Mouse (Mus musculus) cerebellum, adult 18-20 months (tissue): ENCODE data around the gene Acap2.

Experiments used
- DNase-seq, 2 experiments: peaks; one replicate each; pipeline ENCODE4 v3.0.0; 2021

Acap2 gene

GRCm38 (mm10) chr16:31167017-31167887 lies 33.8 kb downstream of the Acap2 start:
- DNase-seq, result no peak

DNA sequence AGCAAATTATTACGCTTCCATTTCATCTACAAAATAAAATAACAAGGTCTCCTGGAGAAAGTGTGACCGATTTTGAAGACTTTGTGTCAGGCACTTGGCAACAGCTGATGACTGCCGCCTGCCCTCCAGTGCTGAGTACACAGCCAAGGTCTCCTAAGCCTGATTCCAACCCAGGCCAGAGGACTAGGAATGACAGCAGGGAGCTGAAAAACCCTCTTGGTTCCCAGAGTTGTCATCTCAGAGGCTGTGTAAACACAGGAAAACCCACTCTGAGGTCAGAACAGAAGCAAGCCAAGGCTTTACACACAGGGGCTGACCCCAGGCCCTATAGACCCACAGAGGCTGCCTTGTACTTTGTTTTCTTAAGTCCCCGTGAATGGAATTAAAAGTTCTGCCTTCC lies 35.1 kb downstream of the Acap2 start:
- peak in 1 of 2 experiments; percentile 30 for DNase-seq

DNA sequence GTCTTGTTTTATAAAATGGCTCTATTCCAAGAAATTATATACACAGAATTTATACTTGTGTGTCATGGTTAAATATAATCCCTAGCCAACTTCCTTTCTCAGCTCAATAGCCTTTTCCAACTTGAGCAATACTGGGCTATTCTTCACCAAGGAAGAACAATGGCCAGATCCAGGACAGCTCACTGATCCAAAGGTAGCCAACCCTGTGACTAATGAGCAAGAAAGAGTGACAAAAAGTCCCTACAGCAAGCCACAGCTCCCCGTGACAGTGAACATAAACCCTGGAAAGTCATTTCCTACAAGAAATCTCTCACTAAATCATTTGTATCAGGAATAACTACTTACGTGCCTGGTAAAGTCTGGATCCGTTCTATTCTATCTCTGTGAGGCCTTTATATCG lies 35.6 kb downstream of the Acap2 start:
- DNase-seq, result no peak

GRCm38 (mm10) chr16:31164125-31164524 lies 36.9 kb downstream of the Acap2 start:
- peak; percentile 31 to 40 for DNase-seq

GRCm38 (mm10) chr16:31160486-31160885 lies 40.6 kb downstream of the Acap2 start:
- peak; percentile 31 to 36 for DNase-seq

DNA sequence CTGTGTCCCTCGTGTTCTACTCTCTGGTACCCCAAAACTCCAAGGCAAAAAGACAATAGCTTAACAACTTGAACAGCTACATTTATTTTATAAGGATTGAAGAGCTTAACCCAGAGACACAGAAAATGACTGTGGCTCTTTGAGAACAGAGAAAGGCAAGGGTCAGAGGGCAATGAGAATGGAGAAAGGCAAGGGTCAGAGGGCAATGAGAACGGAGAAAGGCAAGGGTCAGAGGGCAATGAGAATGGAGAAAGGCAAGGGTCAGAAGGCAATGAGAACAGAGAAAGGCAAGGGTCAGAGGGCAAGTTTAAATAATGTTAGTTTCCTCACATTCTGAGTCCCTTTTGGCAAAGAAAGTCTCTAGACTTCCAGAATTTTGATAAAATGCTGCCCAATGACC lies 41.6 kb downstream of the Acap2 start:
- no peak for DNase-seq

GRCm38 (mm10) chr16:31149841-31150240 lies 51.2 kb downstream of the Acap2 start:
- DNase-seq, result no peak

- DNase-seq, result no peak
Observed at GRCm38 (mm10) chr16:31148891-31149290, 52.2 kb downstream of the Acap2 start.

GRCm38 (mm10) chr16:31147766-31148165 lies 53.3 kb downstream of the Acap2 start:
- no peak for DNase-seq

- no peak for DNase-seq
Observed at GRCm38 (mm10) chr16:31141916-31142315, 59.1 kb downstream of the Acap2 start.

DNA sequence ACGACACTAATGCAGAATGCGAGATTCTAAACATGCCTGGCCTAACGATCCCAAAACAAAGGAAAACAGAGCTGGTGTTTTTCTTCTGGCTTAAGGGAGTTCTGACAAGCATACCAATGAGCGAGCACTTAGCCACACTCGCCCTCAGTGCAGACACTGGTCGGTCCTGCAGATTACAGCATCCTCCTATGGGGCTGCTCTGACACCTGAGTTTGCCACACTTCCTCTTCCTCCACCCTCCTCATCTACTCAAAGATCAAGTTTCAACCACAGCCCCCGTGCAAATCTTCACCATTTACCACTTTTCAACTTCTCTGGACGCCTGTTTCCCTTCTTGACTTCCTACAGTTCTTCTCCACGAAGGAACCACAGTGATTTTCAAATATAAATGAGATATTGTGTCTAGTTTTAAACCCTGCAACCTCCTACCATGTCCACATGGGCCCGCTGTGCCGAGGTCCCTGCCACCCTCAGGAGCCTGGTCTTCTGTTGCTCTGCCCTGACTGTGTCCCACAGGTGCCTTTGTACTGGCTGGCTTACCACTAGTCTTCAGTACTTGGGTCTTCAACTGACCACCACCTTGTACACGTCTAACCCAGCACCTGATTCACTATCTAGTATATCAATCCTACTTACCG lies 64.3 kb downstream of the Acap2 start:
- DNase-seq, result no peak

DNA sequence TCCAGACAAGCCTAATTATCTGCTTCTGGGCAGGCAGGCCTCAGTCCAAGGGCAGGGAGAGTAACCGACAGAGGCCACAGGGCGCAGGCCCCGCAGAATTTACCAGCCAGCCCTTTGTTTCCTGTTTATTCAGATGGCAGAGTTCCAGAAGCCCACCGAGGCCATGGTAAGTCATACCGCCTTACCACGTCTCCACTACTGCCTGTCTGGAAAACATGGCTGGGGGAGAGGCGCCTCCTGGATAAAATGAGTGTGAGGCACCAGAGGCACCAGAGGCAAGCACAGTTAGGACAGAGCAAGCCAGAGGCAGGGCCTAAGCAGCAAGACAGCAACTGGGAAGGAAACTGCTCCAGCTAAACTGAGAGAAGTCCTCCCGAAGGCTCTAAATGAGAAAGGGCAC lies 65.5 kb downstream of the Acap2 start:
- DNase-seq, result no peak

- no peak for DNase-seq
Observed at GRCm38 (mm10) chr16:31131531-31131930, 69.5 kb downstream of the Acap2 start.

DNA sequence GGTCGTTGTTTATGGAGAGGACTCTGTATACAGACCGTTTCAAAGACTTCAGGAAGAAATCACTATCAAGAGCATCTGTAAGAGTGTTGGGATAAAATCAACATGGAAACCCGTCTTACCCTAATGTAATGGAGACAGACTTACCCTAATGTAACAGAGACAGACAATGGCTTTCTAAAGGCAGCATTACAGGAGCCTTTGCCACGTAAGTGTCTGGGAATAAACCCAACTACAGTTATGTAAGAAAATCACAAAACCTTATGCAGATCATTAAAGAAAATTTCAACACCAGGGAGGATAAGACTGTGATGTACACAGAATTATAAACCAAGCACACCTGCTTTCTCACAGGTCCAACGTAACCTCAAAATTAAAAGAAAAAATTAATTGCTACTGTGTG lies 72.9 kb downstream of the Acap2 start:
- DNase-seq, result no peak

DNA sequence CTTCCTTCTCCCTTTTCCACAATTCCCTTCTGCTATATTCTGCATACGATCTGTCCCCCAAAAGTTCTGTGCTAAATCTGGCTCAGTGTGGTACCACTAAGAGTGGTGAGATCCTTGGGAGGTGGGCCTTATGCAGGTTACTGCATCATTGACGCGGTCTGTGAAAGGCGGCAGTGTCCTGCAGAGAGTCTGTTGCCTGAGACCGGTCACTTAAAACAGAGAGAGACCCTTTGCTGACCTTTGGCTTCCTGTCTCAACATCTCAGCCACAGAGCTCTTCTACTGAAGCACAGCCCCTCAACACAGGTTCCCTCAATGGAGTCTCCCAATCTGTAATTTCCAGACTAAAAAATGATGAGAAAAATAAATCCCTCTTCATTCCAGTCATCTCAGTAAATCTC lies 76.1 kb downstream of the Acap2 start:
- DNase-seq, result no peak

GRCm38 (mm10) chr16:31121612-31122011 lies 79.4 kb downstream of the Acap2 start:
- DNase-seq, result no peak

DNA sequence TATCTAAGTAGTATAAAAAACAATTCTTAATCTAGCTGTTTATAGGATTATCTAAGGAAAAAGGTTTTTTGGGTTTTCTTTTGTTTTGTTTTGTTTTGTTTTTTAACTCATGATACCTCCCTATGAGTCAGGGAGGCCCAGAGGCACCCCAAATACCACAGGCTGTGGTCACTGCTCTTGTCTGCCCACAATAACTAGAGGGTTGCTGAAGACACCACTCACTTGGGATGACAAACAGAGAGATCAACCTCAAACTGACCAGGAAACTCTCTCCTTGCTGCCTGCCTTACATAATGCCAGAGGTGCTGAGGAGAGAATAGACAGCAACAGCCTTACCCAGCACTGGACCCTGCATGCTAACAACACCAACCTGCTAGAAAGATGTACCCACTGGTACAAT lies 87.4 kb downstream of the Acap2 start:
- no peak for DNase-seq

GRCm38 (mm10) chr16:31101352-31101751 lies 99.7 kb downstream of the Acap2 start:
- DNase-seq, result no peak

- no peak for DNase-seq
Observed at GRCm38 (mm10) chr16:31099906-31100305, 101.1 kb downstream of the Acap2 start.

DNA sequence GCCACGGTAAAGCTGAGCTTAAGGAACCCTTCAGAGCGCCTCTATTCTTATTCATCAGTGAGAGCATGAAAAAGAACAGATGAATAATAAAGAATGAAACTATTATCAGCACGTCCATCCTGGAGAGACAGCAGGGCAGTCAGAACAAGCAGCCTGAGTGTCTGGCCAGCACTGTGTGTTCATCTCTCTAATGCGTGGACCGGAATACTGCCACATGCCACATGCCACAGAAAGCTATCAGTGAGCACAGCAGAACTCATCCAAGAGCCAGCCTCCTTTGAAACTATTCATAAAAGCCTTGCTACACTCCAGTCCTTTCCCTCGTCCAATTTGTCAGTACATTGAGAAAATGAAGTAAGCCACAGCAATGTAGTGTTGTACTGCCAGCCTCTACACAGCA lies 107.0 kb downstream of the Acap2 start:
- DNase-seq, result no peak

GRCm38 (mm10) chr16:31093186-31093585 lies 107.9 kb downstream of the Acap2 start:
- no peak for DNase-seq

DNA sequence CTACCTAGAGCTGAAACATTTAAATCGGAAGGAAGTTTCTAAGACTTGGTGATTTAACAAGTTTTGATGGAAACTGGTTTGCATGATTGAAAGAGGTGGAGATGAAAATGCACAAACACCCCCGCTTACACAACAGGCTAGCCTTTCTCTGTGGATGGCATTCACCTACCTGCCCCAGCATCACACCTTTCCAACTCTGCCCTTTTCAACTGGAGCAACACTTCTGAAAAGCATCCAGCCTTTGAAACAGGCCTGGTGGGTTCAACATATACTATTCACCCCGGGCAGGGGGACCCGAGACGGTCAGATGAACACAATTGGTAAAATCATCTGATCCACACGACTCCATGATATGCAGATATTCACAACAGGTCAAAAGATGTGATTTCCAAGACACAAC lies 119.2 kb downstream of the Acap2 start:
- DNase-seq, result no peak

- DNase-seq, result peak; percentile 97 to 98
Observed at GRCm38 (mm10) chr16:31081125-31081664, 119.8 kb downstream of the Acap2 start, which contains the start of gene Xxylt1. Gene Xxylt1 (minus strand): TSS chr16:31081432.

GRCm38 (mm10) chr16:31080573-31081051 lies 120.4 kb downstream of the Acap2 start:
- peak; percentile 70 to 81 for DNase-seq
